Mouse (Mus musculus): ENCODE measurements around the gene Eipr1.

GRCm38 (mm10) chr12:28735293-28735692 lies 16.3 kb upstream of the Eipr1 start:
- TF ChIP-seq CTCF (IDR thresholded peaks at IDR 0.05) (no peak), EP300 (IDR thresholded peaks at IDR 0.05) (no peak)

All from lung, postnatal 0 days (tissue).